Mouse (Mus musculus) cerebellum, postnatal 10 days (tissue): ENCODE results near the gene Smoc1.

Experiments used
- DNase-seq, 2 experiments: peaks; one replicate each; pipeline ENCODE4 v3.0.0; 2021; ENCODE audit warnings: mixed read lengths in 2 of 2

Smoc1 gene

GRCm38 (mm10) chr12:81235456-81236330 lies 209.1 kb downstream of the Smoc1 start:
- no peak for DNase-seq
